Mouse (Mus musculus) thymus, adult 18-20 months (tissue): ENCODE data around the gene Dguok.

ENCODE experiments used
- DNase-seq, 2 experiments: peaks; one replicate each; pipeline ENCODE4 v3.0.0; 2022; ENCODE audit warnings: mixed read lengths in 2 of 2

The Dguok gene

GRCm38 (mm10) chr6:83496753-83497710 lies 9.7 kb downstream of the Dguok start:
- DNase-seq = no peak

GRCm38 (mm10) chr6:83496009-83496752 lies 10.6 kb downstream of the Dguok start:
- DNase-seq = no peak

GRCm38 (mm10) chr6:83490622-83491021 lies 16.1 kb downstream of the Dguok start:
- no peak for DNase-seq

GRCm38 (mm10) chr6:83488200-83488599 lies 18.6 kb downstream of the Dguok start:
- DNase-seq = no peak

- DNase-seq = no peak
Measured at GRCm38 (mm10) chr6:83487298-83487697, 19.5 kb downstream of the Dguok start.

- DNase-seq = no peak
Measured at GRCm38 (mm10) chr6:83485854-83486253, 20.9 kb downstream of the Dguok start.

GRCm38 (mm10) chr6:83483776-83484175 lies 23.0 kb downstream of the Dguok start:
- DNase-seq = no peak

GRCm38 (mm10) chr6:83482418-83483085 lies 24.2 kb downstream of the Dguok start:
- DNase-seq = no peak

GRCm38 (mm10) chr6:83480019-83480655 lies 26.6 kb downstream of the Dguok start:
- DNase-seq = no peak

GRCm38 (mm10) chr6:83479193-83479592 lies 27.6 kb downstream of the Dguok start:
- no peak for DNase-seq

GRCm38 (mm10) chr6:83478628-83479027 lies 28.1 kb downstream of the Dguok start:
- no peak for DNase-seq

- DNase-seq = no peak
Measured at GRCm38 (mm10) chr6:83478217-83478616, 28.6 kb downstream of the Dguok start.

GRCm38 (mm10) chr6:83475431-83475830 lies 31.3 kb downstream of the Dguok start:
- DNase-seq = no peak

GRCm38 (mm10) chr6:83473240-83473639 lies 33.5 kb downstream of the Dguok start:
- DNase-seq = no peak

GRCm38 (mm10) chr6:83471739-83472138 lies 35.0 kb downstream of the Dguok start:
- no peak for DNase-seq

- no peak for DNase-seq
Measured at GRCm38 (mm10) chr6:83464011-83464410, 42.8 kb downstream of the Dguok start.

GRCm38 (mm10) chr6:83459034-83459644 lies 47.6 kb downstream of the Dguok start, which contains the start of gene Tet3:
Gene Tet3, minus strand, starts transcription at chr6:83459084.
- no peak for DNase-seq

GRCm38 (mm10) chr6:83456984-83457810 lies 49.6 kb downstream of the Dguok start:
- DNase-seq = peak in 1 of 2 experiments; percentile 23

- peak; percentile 69 to 74 for DNase-seq
Measured at GRCm38 (mm10) chr6:83456131-83456983, 50.4 kb downstream of the Dguok start.
